Mouse (Mus musculus): ENCODE measurements around the gene A330070K13Rik. TPM values are rescaled to one million over a fixed set of nuclear protein-coding genes. Genes with fewer than 3 reads are reported as not detected.

Gene A330070K13Rik
- polyA plus RNA-seq (2012; rRNA removed), result not detected in 2 replicates

DNA sequence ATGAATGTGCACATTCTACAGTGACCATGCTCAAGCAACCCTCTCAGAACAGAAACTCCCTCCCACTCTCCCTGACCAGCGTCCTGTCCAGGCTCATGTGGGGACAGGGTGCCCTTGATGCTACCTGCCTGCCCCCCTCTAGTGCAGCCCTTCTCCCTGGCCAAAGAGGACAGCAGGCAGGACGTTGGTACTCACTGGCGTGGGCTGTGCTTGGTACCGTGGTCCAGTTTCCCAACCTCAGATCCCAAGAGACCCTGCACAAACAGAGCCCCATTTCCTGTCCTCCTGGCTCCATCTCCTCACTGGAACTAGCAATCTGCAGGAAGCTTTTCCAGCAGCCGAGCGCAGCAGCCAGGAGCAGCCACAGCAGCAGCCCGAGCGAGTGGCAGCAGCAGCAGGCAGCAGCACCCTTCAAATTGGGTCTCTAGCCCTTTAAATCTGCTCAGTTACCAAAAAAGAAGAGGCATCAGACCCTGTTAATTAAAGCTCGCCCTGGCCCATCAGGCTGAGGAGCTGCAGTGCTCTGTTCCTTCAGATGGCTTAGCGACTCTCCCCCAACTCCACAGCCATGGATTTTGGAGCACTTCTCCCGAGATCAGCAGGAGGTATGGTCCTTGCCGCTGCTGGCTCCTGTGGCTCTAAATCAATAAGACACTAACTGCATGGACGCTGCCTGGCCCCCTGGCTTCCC lies at the start of gene A330070K13Rik:
Gene A330070K13Rik, minus strand, starts transcription at position 410 of the 691 bp plus-strand sequence.
- Histone ChIP-seq H3K4me1 (ENCODE audit: control insufficient read depth, insufficient read depth, low read length) (no peaks in the 10 kb centered on the region), H3K4me3 (ENCODE audit: insufficient read depth, low read depth, low read length) (no peak within 1 kb of the TSS), H3K27me3 (replicated peaks; ENCODE audit: control insufficient read depth, insufficient read depth, low read length) (no peaks in the 10 kb centered on the region), H3K27ac (ENCODE audit: insufficient read depth, low read depth, low read length) (no peak within 1 kb of the TSS), H3K36me3 (ENCODE audit: control insufficient read depth, insufficient read depth, low read length) (no peaks in the 10 kb centered on the region)
- 6% methylated on average over 13 of the region's 13 CpGs for WGBS
- DNase-seq, result no peak
- TF ChIP-seq CTCF (conservative IDR thresholded peaks at IDR 0.05; ENCODE audit: insufficient read depth, insufficient read length, low read depth, low read length) (no peak), POLR2A (IDR thresholded peaks at IDR 0.05; ENCODE audit: low read depth, low read length) (no peak)

DNA sequence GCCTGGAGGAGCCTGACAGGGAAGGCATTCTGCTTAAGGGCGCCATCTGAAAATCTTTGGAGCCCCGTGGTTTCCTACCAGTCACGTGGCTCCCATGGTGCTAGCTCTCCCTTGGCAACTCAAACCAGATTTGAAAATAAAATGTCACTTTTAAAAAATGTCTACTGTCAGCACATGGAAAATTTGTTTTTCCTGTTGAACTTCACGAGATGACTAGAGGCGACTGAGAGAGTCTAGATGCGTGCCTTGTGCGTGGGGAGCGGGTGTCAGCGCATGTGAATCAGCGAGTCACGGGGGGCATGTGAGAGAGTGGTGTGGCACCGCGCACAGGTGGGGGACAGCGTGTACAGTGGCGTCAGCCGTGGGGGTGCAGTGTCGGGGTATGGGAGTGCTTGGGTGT lies 27.1 kb upstream of the A330070K13Rik start:
- Histone ChIP-seq H3K27me3 (replicated peaks; ENCODE audit: control insufficient read depth, insufficient read depth, low read length) (no peaks in the 10 kb centered on the region), H3K4me1 (ENCODE audit: control insufficient read depth, insufficient read depth, low read length) (no peaks in the 10 kb centered on the region), H3K36me3 (ENCODE audit: control insufficient read depth, insufficient read depth, low read length) (no peaks in the 10 kb centered on the region), H3K4me3 (ENCODE audit: insufficient read depth, low read depth, low read length) (no peak overlapping the region), H3K27ac (ENCODE audit: insufficient read depth, low read depth, low read length) (no peak overlapping the region)
- 92% methylated on average over 17 of the region's 17 CpGs for WGBS
- DNase-seq, result no peak
- TF ChIP-seq POLR2A (IDR thresholded peaks at IDR 0.05; ENCODE audit: low read depth, low read length) (no peak), CTCF (conservative IDR thresholded peaks at IDR 0.05; ENCODE audit: insufficient read depth, insufficient read length, low read depth, low read length) (no peak)

DNA sequence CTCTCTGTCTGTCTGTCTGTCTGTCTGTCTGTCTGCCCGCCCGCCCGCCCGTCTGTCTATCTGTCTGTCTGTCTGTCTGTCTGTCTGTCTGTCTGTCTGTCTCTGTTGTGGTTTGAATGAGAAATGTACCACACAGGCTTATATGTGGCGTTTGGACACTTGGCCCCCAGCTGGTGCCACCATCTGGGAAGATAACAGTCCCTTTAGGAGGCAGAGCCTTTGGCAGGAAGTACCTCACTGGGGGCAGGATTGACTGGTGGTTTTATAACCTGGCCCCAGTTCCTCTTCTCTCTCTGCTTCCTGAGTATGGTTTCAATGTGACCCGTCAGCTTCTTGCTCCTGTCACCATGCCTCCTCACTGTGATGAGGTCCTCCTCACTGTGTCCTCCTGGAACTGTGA lies 25.3 kb upstream of the A330070K13Rik start:
- DNase-seq, result no peak
- no peaks in the 10 kb centered on the region for H3K27me3 ChIP-seq (replicated peaks; ENCODE audit: control insufficient read depth, insufficient read depth, low read length)
- no peak for TF ChIP-seq CTCF (conservative IDR thresholded peaks at IDR 0.05; ENCODE audit: insufficient read depth, insufficient read length, low read depth, low read length)
- TF ChIP-seq POLR2A (IDR thresholded peaks at IDR 0.05; ENCODE audit: low read depth, low read length), result no peak
- no peaks in the 10 kb centered on the region for H3K36me3 ChIP-seq (ENCODE audit: control insufficient read depth, insufficient read depth, low read length)
- no peaks in the 10 kb centered on the region for H3K4me1 ChIP-seq (ENCODE audit: control insufficient read depth, insufficient read depth, low read length)
- no peak overlapping the region for H3K27ac ChIP-seq (ENCODE audit: insufficient read depth, low read depth, low read length)
- 91% methylated on average over 6 of the region's 6 CpGs for WGBS
- H3K4me3 ChIP-seq (ENCODE audit: insufficient read depth, low read depth, low read length), result no peak overlapping the region

DNA sequence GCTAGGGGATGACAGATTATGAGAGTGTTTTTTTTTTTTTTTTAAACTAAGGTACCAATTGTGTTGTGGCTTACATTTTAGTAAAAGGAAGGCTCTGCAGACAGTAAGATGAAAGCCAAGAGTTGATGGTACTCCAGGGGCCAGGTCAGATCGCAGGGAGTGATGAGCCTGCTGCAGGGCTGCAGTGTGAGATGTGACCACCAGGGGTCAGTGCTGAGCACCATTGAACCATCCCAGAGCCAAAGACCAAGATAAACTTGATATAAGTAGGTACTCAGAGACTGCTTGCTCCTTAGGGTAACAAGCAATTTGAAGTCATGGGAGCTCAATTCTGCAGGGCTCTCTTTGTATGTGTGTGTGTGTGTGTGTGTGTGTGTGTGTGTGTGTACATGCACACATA lies 20.8 kb upstream of the A330070K13Rik start:
- TF ChIP-seq POLR2A (IDR thresholded peaks at IDR 0.05; ENCODE audit: low read depth, low read length), result no peak
- TF ChIP-seq CTCF (conservative IDR thresholded peaks at IDR 0.05; ENCODE audit: insufficient read depth, insufficient read length, low read depth, low read length), result peak; percentile 88
- no peak overlapping the region for H3K4me3 ChIP-seq (ENCODE audit: insufficient read depth, low read depth, low read length)
- H3K4me1 ChIP-seq (ENCODE audit: control insufficient read depth, insufficient read depth, low read length), result no peaks in the 10 kb centered on the region
- H3K27me3 ChIP-seq (replicated peaks; ENCODE audit: control insufficient read depth, insufficient read depth, low read length), result no peaks in the 10 kb centered on the region
- peak; percentile 40 for DNase-seq
- WGBS, result 20% methylated on average over 1 of the region's 1 CpGs
- H3K27ac ChIP-seq (ENCODE audit: insufficient read depth, low read depth, low read length), result no peak overlapping the region
- no peaks in the 10 kb centered on the region for H3K36me3 ChIP-seq (ENCODE audit: control insufficient read depth, insufficient read depth, low read length)

DNA sequence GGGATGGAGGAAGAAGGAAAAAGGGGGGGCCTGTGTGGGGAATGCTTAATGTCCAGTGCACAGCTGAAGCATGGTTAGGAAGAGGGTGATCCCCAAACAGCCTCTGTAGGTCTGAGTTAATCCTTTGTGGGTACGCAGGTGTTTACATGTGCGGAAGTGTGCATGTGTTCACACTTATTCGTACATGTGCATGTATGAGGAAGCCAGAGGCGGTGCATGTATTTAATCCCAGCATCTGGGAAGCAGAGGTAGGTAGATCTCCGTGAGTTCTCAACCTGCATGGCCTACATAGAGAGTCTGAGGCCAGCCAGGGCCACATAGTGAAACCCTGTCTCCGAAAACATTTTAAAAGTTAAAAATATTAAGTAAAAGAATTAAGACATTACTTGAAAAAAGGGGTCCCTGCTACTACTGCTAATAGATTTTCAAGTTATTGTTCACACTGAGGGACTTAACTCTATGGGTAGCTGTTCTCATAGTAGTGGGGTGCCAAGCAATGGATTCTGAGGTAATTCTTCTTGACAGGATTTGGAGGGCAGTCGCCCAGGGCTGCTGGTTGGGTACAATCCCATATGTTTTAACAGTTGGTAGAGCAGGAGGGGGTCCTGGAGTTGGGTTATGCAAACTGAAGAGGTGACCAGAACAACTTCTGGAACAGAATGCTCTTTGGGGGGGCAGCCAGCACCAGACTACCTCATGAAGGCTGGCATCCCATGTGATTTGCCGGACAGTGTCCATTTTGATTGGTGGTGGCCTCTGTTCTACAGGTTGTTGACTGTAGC lies 15.9 kb upstream of the A330070K13Rik start:
- Histone ChIP-seq H3K4me3 (ENCODE audit: insufficient read depth, low read depth, low read length) (no peak overlapping the region), H3K27me3 (replicated peaks; ENCODE audit: control insufficient read depth, insufficient read depth, low read length) (no peaks in the 10 kb centered on the region), H3K4me1 (ENCODE audit: control insufficient read depth, insufficient read depth, low read length) (no peaks in the 10 kb centered on the region), H3K36me3 (ENCODE audit: control insufficient read depth, insufficient read depth, low read length) (no peaks in the 10 kb centered on the region), H3K27ac (ENCODE audit: insufficient read depth, low read depth, low read length) (no peak overlapping the region)
- DNase-seq, result no peak
- 91% methylated on average over 8 of the region's 8 CpGs for WGBS
- TF ChIP-seq CTCF (conservative IDR thresholded peaks at IDR 0.05; ENCODE audit: insufficient read depth, insufficient read length, low read depth, low read length) (no peak), POLR2A (IDR thresholded peaks at IDR 0.05; ENCODE audit: low read depth, low read length) (no peak)

DNA sequence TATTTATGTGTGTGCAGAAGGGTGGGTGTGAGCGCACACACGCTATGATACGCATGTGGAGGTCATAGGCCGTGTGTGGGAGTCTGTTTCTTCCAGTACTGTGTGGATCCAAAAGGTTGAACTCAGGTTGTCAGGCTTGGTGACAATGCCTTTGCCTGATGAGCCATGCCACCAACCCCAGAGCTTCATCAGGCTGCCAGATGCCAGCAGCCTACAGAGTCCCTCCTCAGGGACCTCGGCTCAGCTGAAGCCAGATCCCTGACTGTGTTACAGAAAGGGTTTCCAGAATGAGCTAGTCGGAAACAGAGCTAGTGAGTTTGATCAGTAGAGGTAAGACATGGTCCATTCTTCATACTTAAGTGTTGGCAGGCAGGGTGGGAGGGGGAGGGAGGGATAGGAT lies 10.7 kb upstream of the A330070K13Rik start:
- no peaks in the 10 kb centered on the region for H3K27me3 ChIP-seq (replicated peaks; ENCODE audit: control insufficient read depth, insufficient read depth, low read length)
- H3K4me3 ChIP-seq (ENCODE audit: insufficient read depth, low read depth, low read length), result no peak overlapping the region
- H3K4me1 ChIP-seq (ENCODE audit: control insufficient read depth, insufficient read depth, low read length), result no peaks in the 10 kb centered on the region
- no peak for TF ChIP-seq POLR2A (IDR thresholded peaks at IDR 0.05; ENCODE audit: low read depth, low read length)
- no peak for TF ChIP-seq CTCF (conservative IDR thresholded peaks at IDR 0.05; ENCODE audit: insufficient read depth, insufficient read length, low read depth, low read length)
- H3K27ac ChIP-seq (ENCODE audit: insufficient read depth, low read depth, low read length), result no peak overlapping the region
- no peaks in the 10 kb centered on the region for H3K36me3 ChIP-seq (ENCODE audit: control insufficient read depth, insufficient read depth, low read length)
- WGBS, result 31% methylated on average over 6 of the region's 6 CpGs
- DNase-seq, result no peak

DNA sequence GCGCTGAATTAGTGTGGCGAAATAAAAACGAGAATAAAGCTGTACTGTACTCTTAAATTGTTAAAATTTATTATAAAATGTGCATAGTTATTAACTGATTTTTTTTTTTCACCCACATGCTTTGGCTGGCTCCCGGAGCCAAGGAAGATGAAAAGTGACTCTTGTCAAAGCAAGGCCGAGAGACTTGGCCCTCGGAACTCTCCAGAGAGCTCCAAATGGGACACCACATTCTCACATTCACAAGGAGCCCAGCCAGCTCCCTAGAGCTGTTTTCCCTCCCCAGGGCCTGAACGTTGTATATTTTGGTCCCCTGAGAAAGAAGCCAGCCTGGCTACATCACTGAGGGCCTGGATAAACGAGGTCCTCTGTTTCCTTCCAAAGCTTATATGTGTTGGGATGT lies 10.0 kb upstream of the A330070K13Rik start:
- peak; percentile 20 for DNase-seq
- Histone ChIP-seq H3K27ac (ENCODE audit: insufficient read depth, low read depth, low read length) (no peak overlapping the region), H3K36me3 (ENCODE audit: control insufficient read depth, insufficient read depth, low read length) (no peaks in the 10 kb centered on the region), H3K27me3 (replicated peaks; ENCODE audit: control insufficient read depth, insufficient read depth, low read length) (no peaks in the 10 kb centered on the region), H3K4me3 (ENCODE audit: insufficient read depth, low read depth, low read length) (no peak overlapping the region), H3K4me1 (ENCODE audit: control insufficient read depth, insufficient read depth, low read length) (no peaks in the 10 kb centered on the region)
- TF ChIP-seq CTCF (conservative IDR thresholded peaks at IDR 0.05; ENCODE audit: insufficient read depth, insufficient read length, low read depth, low read length) (no peak), POLR2A (IDR thresholded peaks at IDR 0.05; ENCODE audit: low read depth, low read length) (no peak)
- WGBS, result 63% methylated on average over 8 of the region's 8 CpGs
